Mouse (Mus musculus) cerebellum, adult 2 months (tissue): Measurements from ENCODE around the gene Hdac4. TPM values are rescaled to one million over a fixed set of nuclear protein-coding genes. Genes with fewer than 3 reads are reported as not detected.

Experiments used
- DNase-seq, 2 experiments: peaks; one replicate each; pipeline ENCODE4 v3.0.0; 2021
- H3K27ac ChIP-seq: fragments of 200-500 bp; 2 replicates; pipeline ENCODE4 v1.5.1; 2012; ENCODE audit warnings: low read length, control low read depth, inconsistent platforms; ENCODE audit not compliant: insufficient read depth
- H3K27me3 ChIP-seq: fragments of 200-500 bp; 2 replicates; pipeline ENCODE4 v1.6.1; 2012; ENCODE audit warnings: inconsistent platforms, mild to moderate bottlenecking, low read length, moderate library complexity; ENCODE audit not compliant: control insufficient read depth, insufficient read depth
- H3K4me1 ChIP-seq: fragments of 200-500 bp; 2 replicates; pipeline ENCODE4 v1.6.1; 2011; ENCODE audit warnings: low read length; ENCODE audit not compliant: control insufficient read depth, insufficient read depth
- H3K4me3 ChIP-seq: fragments of 200-500 bp; replicated peaks from 2 replicates; pipeline ENCODE3; 2011; ENCODE audit warnings: mild to moderate bottlenecking, low read depth, low read length, control low read depth; ENCODE audit not compliant: insufficient read depth
- CTCF ChIP-seq: fragments of 200-500 bp; IDR thresholded peaks from 2 replicates; pipeline ENCODE4 v1.5.1; 2011; ENCODE audit warnings: low read depth, mild to moderate bottlenecking, control low read depth, low read length, moderate library complexity, borderline replicate concordance; ENCODE audit not compliant: insufficient read depth
- POLR2A ChIP-seq: fragments of 200-500 bp; IDR thresholded peaks from 2 replicates; pipeline ENCODE4 v1.6.1; 2011; ENCODE audit warnings: low read length, control low read depth, borderline replicate concordance; ENCODE audit not compliant: insufficient read depth
- WGBS: fragments of 180-500 bp; shearing (Covaris S2); methylation state at CpG from one replicate; pipeline ENCODE4 v1.1.7; 2018; 5-methylcytosine and 5-hydroxymethylcytosine counted together
- polyA plus RNA-seq: library from polyadenylated mRNA; depleted of rRNA; stranded (reverse); fragments of >200 nt; gene quantifications from 2 replicates; pipeline ENCODE4 v1.2.3, GENCODE M21; 2012

Gene Hdac4
- polyA plus RNA-seq, 1 experiment: 24.7 TPM

DNA sequence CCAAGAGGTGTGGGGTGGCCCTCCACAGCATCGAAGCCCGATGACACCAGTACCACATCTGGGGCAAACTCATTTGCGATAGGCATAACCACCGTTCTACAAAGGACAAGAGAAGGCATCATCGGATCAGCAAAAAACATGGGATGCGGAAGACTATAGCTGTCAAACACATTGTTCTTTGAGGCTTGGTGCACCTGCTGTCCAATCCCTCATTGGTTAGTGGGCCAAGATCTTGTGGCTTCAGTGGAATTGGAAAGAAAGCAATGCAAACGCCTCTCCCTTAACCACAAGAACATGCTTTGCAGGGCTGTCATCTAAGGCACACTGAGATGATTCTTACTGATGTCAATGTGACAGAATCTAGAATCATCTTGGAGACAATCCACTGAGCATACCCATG lies 248.1 kb downstream of the Hdac4 start:
- H3K4me3 ChIP-seq: no peak overlapping the region
- 91% methylated on average over 7 of the region's 7 CpGs for WGBS
- H3K27me3 ChIP-seq: no peaks in the 10 kb centered on the region
- TF ChIP-seq CTCF (no peak), POLR2A (no peak)
- H3K4me1 ChIP-seq: peaks cover 5% of the 10 kb centered on the region; the same call in 1 of the 2 replicates
- H3K27ac ChIP-seq: no peak overlapping the region
- no peak for DNase-seq

DNA sequence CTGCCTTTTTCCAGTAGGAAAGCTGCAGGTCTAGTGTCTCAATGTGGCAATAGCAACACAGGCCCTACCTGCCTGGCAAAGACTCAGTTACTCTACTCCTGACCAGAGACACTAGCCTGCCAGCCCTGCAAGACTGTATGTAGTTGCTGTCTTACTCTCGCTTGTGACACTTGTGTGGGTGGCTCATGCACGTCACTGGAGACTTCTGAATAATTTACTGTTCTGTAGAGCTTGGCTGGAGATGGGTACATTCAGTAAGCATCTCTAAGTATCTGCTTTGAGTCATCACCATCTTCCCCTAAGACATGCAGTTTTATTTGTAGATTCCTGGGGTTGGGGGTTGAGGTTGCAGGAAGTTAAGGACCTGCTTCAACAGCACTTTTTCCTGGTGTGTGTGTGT lies 252.9 kb downstream of the Hdac4 start:
- WGBS: 78% methylated on average over 2 of the region's 2 CpGs
- no peak overlapping the region for H3K4me3 ChIP-seq
- H3K27ac ChIP-seq: no peak overlapping the region
- H3K27me3 ChIP-seq: no peaks in the 10 kb centered on the region
- TF ChIP-seq CTCF (no peak), POLR2A (no peak)
- H3K4me1 ChIP-seq: peaks cover 10% of the 10 kb centered on the region
- DNase-seq: no peak

DNA sequence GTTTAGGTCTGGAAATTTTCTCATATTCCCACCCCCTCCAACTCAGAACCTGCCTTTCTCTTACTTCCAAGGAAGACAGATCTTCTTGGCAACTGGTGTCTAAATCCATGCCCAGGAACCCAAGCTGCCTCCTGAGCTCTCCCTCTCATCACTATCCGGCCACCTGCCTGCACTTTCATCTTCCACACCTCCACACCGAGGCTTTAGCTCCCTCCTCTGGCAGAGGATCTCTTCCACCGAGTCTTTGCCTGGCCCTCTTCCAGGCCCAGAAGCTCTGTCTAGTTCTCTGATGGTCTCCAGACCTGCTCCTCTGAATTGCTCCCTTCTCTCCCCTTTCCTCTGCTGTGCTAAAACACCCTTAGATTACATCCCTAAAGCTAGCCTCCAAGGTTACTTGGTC lies 253.5 kb downstream of the Hdac4 start:
- peak; percentile 35 to 55 for DNase-seq
- no peak for TF ChIP-seq POLR2A
- peak; percentile 53; the same call in 1 of the 2 replicates for TF ChIP-seq CTCF

DNA sequence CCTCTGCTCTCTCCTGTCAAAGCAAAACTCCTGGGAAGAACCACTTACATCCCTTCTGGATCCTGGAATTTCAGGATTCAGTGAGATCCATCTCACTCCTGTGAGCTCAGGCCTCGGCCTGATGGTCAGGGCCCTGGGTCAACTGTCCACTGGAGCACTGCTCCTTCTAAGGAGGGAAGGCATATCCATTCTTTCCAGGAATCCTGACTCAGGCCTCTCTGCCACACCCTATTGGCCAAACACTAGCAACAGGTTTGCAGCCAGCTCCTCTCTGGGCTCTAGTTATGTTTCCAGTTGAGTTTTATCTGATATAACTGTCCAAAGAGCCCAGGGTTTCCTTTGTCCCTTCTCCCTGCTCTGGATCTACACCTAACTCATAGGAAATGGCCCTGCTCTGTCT lies 254.4 kb downstream of the Hdac4 start:
- H3K27me3 ChIP-seq: no peaks in the 10 kb centered on the region
- H3K27ac ChIP-seq: no peak overlapping the region
- WGBS: 97% methylated on average over 1 of the region's 1 CpGs
- TF ChIP-seq CTCF: no peak
- TF ChIP-seq POLR2A: no peak
- DNase-seq: no peak
- H3K4me1 ChIP-seq: peaks cover 10% of the 10 kb centered on the region
- no peak overlapping the region for H3K4me3 ChIP-seq

More for the DNA sequence above, 253.5 kb downstream of the Hdac4 start:
- Histone ChIP-seq H3K27ac (no peak overlapping the region), H3K27me3 (no peaks in the 10 kb centered on the region), H3K4me1 (peaks cover 10% of the 10 kb centered on the region), H3K4me3 (no peak overlapping the region)
- 6% methylated on average over 3 of the region's 3 CpGs for WGBS

DNA sequence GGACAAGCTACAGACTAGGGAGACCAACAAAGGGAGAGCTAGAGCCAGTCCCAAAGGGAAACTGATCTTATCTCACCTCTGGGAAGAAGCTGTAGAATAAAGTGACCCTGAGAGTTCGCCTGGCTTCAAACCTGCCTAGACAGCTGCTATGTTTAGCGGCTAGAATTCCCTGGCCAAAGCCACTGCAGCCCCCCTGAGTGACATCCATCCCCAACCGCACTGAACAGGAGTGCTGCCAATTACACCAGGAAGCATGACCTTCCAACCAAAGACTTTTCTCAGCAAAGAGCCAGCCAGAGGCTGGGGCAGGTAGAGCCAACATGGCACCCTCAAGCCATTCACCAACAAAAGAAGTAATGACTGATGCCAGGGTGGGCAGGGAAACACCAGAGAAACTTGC lies 260.3 kb downstream of the Hdac4 start:
- no peaks in the 10 kb centered on the region for H3K27me3 ChIP-seq
- WGBS: 55% methylated on average over 3 of the region's 3 CpGs
- TF ChIP-seq CTCF (no peak), POLR2A (no peak)

DNA sequence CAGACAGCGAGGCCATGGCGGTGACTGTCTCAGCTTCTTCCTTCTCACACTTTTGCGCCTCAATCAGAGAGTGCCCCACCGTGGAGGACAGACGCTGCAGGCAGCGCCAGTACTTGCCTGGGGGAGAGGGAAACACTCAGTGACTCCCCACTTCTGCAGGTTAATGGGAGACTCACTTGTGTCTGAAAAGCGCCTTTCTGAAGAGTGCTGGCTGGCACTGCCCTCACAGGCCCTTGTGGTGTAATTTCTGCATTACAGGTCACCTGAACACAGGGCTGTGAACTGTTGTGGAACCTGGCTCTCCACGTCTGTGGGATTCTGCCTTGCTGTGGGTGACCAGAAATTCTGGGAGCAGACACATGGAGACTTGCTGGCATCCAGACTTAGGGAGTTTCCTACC lies 261.8 kb downstream of the Hdac4 start:
- Histone ChIP-seq H3K27ac (no peak overlapping the region), H3K4me3 (no peak overlapping the region), H3K27me3 (no peaks in the 10 kb centered on the region), H3K4me1 (no peaks in the 10 kb centered on the region; the same call in 1 of the 2 replicates)
- TF ChIP-seq CTCF (no peak), POLR2A (no peak)
- 50% methylated on average over 8 of the region's 8 CpGs for WGBS
- no peak for DNase-seq

More for the DNA sequence above, 260.3 kb downstream of the Hdac4 start:
- Histone ChIP-seq H3K4me1 (no peaks in the 10 kb centered on the region; the same call in 1 of the 2 replicates), H3K27ac (no peak overlapping the region), H3K4me3 (no peak overlapping the region)
- no peak for DNase-seq

DNA sequence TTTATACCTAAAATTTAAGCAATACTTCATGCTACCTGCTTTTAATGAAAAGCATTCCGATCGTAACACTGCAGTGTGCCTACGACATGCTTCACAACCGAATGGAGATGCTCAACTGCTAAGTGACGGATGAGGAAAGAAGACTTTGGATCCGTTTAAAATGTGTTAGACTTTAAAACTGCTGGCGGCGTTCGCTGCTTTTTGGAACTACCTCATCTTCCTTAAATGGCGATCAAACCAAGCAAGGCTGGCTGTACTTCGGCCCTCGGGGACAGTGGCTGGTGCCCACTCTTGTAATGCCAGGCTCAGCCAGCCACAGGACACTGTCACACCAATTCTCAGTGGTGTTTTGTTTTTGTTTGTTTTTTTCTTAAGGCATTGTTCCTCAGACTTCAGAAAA lies 263.3 kb downstream of the Hdac4 start:
- Histone ChIP-seq H3K27me3 (no peaks in the 10 kb centered on the region), H3K4me1 (no peaks in the 10 kb centered on the region; the same call in 1 of the 2 replicates), H3K4me3 (no peak overlapping the region), H3K27ac (no peak overlapping the region)
- DNase-seq: no peak
- WGBS: 84% methylated on average over 12 of the region's 12 CpGs
- no peak for TF ChIP-seq CTCF
- no peak for TF ChIP-seq POLR2A

DNA sequence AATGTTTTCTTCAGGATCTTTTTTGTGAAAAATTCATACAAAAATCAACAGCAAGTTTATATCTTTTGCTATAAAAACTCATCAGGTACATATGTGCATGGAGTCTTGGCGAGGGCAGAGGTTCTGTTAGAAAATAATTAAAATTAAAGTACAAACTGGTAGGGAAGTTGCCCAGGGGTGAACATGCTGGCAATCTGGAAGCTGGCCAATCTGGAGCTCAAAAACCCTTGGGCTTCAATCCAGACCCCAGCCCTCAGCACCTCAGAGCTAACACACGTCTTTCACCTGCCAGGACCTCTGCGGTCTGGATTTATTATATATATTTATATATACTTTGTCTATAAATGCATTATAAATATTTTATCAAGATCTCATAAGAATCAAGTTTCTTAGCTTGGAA lies 263.7 kb downstream of the Hdac4 start:
- WGBS: 31% methylated on average over 3 of the region's 3 CpGs
- Histone ChIP-seq H3K4me1 (no peaks in the 10 kb centered on the region; the same call in 1 of the 2 replicates), H3K27me3 (no peaks in the 10 kb centered on the region), H3K4me3 (no peak overlapping the region), H3K27ac (no peak overlapping the region)
- TF ChIP-seq POLR2A (no peak), CTCF (no peak)
- peak in 1 of 2 experiments; percentile 35 for DNase-seq
